Comparison of ENCODE assay signal across 9 mouse cellular contexts in the genomic region with DNA sequence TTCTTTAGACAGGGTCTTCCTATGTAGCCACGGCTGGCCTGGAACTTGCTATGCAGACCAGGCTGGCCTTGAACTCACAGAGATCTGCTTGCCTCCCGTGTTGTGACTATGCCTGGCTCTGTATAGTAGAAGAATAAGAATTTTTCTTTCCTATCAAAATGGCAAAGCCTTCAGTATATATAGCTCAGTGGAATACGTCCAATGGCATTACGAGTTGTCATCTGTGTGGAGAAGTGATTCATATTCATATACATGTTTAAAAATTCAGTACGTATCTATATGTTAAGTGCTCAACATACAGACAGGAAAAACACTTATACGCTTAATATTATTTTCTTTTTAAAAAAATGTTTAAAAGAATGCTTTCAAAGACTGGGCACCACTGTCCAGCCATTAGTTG. TPM values are rescaled to one million over a fixed set of nuclear protein-coding genes. Genes with fewer than 3 reads are reported as not detected.
A peak's percentile ranks its signal among the peaks of the same experiment; 100 is the strongest.
DNase-seq lines count a peak whose midpoint lies in the region; ATAC-seq and TF ChIP-seq lines count a peak whose summit lies in the region.
"Had no signal": no experiment of that assay in that cellular context is flagged by ENCODE, and none has a peak within 500 bp of the region (broad histone marks: within the 10 kb centered on the region; RNA-seq: fewer than 3 reads in every experiment).

No protein-coding gene starts in this region.

- no peak for DNase-seq in kidney, adult 2 months
- no peak for DNase-seq in kidney, postnatal 14 days
- DNase-seq in G1E (ENCODE audit: low spot score), result no peak
- no peak for DNase-seq in gastrocnemius, adult 18-20 months (ENCODE audit: low spot score)
- DNase-seq in adrenal gland, adult 8-10 months, result no peak
- DNase-seq: kidney, postnatal 25 days had no signal

- H3K9me3 ChIP-seq in G1E (replicated peaks), result no peaks in the 10 kb centered on the region
- no peaks in the 10 kb centered on the region for H3K9me3 ChIP-seq in forebrain, embryonic 16.5 days (ENCODE audit: control insufficient read depth, low read length)

- H3K4me1 ChIP-seq in kidney, adult 2 months (ENCODE audit: control insufficient read depth, insufficient read depth, low read length), result no peaks in the 10 kb centered on the region; the same call in 1 of the 2 replicates
- H3K4me1 ChIP-seq in G1E (ENCODE audit: insufficient read depth, low read depth, low read length), result peaks cover 29% of the 10 kb centered on the region
- peaks cover 16% of the 10 kb centered on the region for H3K4me1 ChIP-seq in forebrain, embryonic 16.5 days (replicated peaks; ENCODE audit: control insufficient read depth, insufficient read depth, low read length)

- ATAC-seq in G1E (ENCODE audit: extremely low read depth, insufficient number of reproducible peaks, low FRiP score, poor library complexity, severe bottlenecking), result no peak
- ATAC-seq in forebrain, embryonic 16.5 days, result no peak
- no peak for ATAC-seq in erythroid progenitor cell, adult 5-6 weeks (replicated peaks; ENCODE audit: low FRiP score, poor library complexity, severe bottlenecking)

- peak overlapping the region; percentile 80 for H3K9ac ChIP-seq in forebrain, embryonic 16.5 days (replicated peaks; ENCODE audit: low read depth, low read length)

- peaks cover 13% of the 10 kb centered on the region for H3K36me3 ChIP-seq in kidney, adult 2 months (ENCODE audit: control insufficient read depth, insufficient read depth, low read length)
- peaks cover 27% of the 10 kb centered on the region for H3K36me3 ChIP-seq in G1E (replicated peaks)
- peaks cover 13% of the 10 kb centered on the region for H3K36me3 ChIP-seq in forebrain, embryonic 16.5 days (ENCODE audit: control insufficient read depth, insufficient read depth)
- peaks cover 20% of the 10 kb centered on the region for H3K36me3 ChIP-seq in macrophage (ENCODE audit: inconsistent target)

- peak overlapping the region; percentile 70 for H3K4me2 ChIP-seq in forebrain, embryonic 16.5 days (ENCODE audit: low read length)

- H3K27ac ChIP-seq in kidney, adult 2 months (ENCODE audit: insufficient read depth, low read depth, low read length), result 0 out of 2 replicates have a peak overlapping the region, but pooled peaks have one; percentile 97
- H3K27ac ChIP-seq in forebrain, embryonic 16.5 days (ENCODE audit: low read length), result peak overlapping the region; percentile 99
- peak overlapping the region; percentile 92 for H3K27ac ChIP-seq in macrophage

- WGBS in kidney, adult 2 months, result 76% methylated on average over 6 of the region's 6 CpGs
- WGBS in forebrain, embryonic 16.5 days, result 79% methylated on average over 6 of the region's 6 CpGs
- 78% methylated on average over 6 of the region's 6 CpGs for WGBS in macrophage (ENCODE audit: missing documents)

- no peaks in the 10 kb centered on the region for H3K27me3 ChIP-seq in kidney, adult 2 months (replicated peaks; ENCODE audit: control insufficient read depth, insufficient read depth, low read length)
- no peaks in the 10 kb centered on the region for H3K27me3 ChIP-seq in G1E (ENCODE audit: insufficient read depth, low read length)
- no peaks in the 10 kb centered on the region for H3K27me3 ChIP-seq in forebrain, embryonic 16.5 days (replicated peaks; ENCODE audit: control insufficient read depth, insufficient read depth, low read length)

- H3K79me2 ChIP-seq in macrophage (ENCODE audit: inconsistent target), result peaks cover 34% of the 10 kb centered on the region

- no peak overlapping the region for H3K4me3 ChIP-seq in kidney, adult 2 months (ENCODE audit: insufficient read depth, low read depth, low read length)
- H3K4me3 ChIP-seq in G1E (ENCODE audit: low read depth, low read length) (peak overlapping the region; percentile 89), macrophage (ENCODE audit: inconsistent target) (peak overlapping the region; percentile 70)
- H3K4me3 ChIP-seq in forebrain, embryonic 16.5 days (replicated peaks; ENCODE audit: low read length), result peak overlapping the region; percentile 97

- no peak for TF ChIP-seq CTCF in kidney, adult 2 months (conservative IDR thresholded peaks at IDR 0.05; ENCODE audit: insufficient read depth, insufficient read length, low read depth, low read length)
- no peak for TF ChIP-seq CTCF in G1E (IDR thresholded peaks at IDR 0.05; ENCODE audit: low read depth, low read length)

- TF ChIP-seq POLR2A in kidney, adult 2 months (IDR thresholded peaks at IDR 0.05; ENCODE audit: low read depth, low read length), result no peak

RNA-seq across cellular contexts. Expression of a gene that starts 1.1 kb away (rescaled TPM):
- 37.6 and 42.8 TPM in 2 replicates for polyA plus RNA-seq in kidney, adult 2 months (2012; rRNA removed)
- total RNA-seq in G1E (2014; fragmentation: Nextera tagmentation) (21.0 and 25.1 TPM in 2 replicates), G1E (2017) (17.9 and 22.2 TPM in 2 replicates)
- polyA plus RNA-seq in G1E (2012) (14.5 and 47.5 TPM in 2 replicates), macrophage (2018) (3.3 to 6.5 TPM (median 5.6 TPM) in 3 replicates)
- 42.3 and 42.9 TPM in 2 replicates for polyA plus RNA-seq in forebrain, embryonic 16.5 days (2015; fragmentation: Nextera tagmentation; extraction: Ambion mirVana)
- total RNA-seq in macrophage (2018; cell fraction: chromatin; rRNA removed), result 10 to 100 TPM in 1 of 26 experiments, 1 to 10 TPM in 24, under 1 TPM in 1; 0.90 to 11.7 (median 3.6) TPM
- total RNA-seq in macrophage (2018; cell fraction: cytosol; rRNA removed), result 1 to 10 TPM; 3.7 to 8.4 (median 5.8) TPM
- 1 to 10 TPM in 25 of 26 experiments, under 1 TPM in 1; 0.74 to 8.3 (median 5.0) TPM for total RNA-seq in macrophage (2018; cell fraction: nucleus; rRNA removed)
- total RNA-seq in gastrocnemius, adult 18-20 months (2021), result 10 to 100 TPM; 13.2 to 14.4 TPM
- total RNA-seq in erythroid progenitor cell, adult 5-6 weeks (2015; ENCODE audit: low replicate concordance), result 18.0 and 24.7 TPM in 2 replicates
- 1.9 and 16.4 TPM in 2 replicates for total RNA-seq in erythroid progenitor cell, adult 5-6 weeks (2017; ENCODE audit: low replicate concordance)
- 10 to 100 TPM; 19.7 to 25.4 (median 22.5) TPM for total RNA-seq in adrenal gland, adult 8-10 months (2022)
